Mouse (Mus musculus) MEL (cell line): ENCODE measurements at regions not wholly inside any gene's neighbourhood (a gene's known extent, or its start where the extent isn't known, plus 50 kb on each side); places are given as distances from the start of the nearest gene placed in this dataset.
A peak's percentile ranks its signal among the peaks of the same experiment; 100 is the strongest.
"Not testable (repeated sequence)": the region's sequence is repeated elsewhere in the genome, so short reads cannot be mapped to it uniquely, and the experiment has no call there.

Experiments
- DNase-seq: peaks from one replicate; pipeline ENCODE4 v3.0.0; 2011; ENCODE audit warnings: low read depth, low spot score
- H3K27ac ChIP-seq: 2 replicates; pipeline ENCODE4 v1.5.1; 2012; ENCODE audit warnings: low read depth, mild to moderate bottlenecking, control low read depth, low read length, moderate library complexity; ENCODE audit not compliant: control insufficient read depth
- H3K27me3 ChIP-seq, 2 experiments: fragments of 150-350 bp in 1 of 2; sonication (generic) in 1 of 2; 2 replicates each; pipeline ENCODE4 v1.6.1; 2012; ENCODE audit warnings: low read length in 2 of 2, mild to moderate bottlenecking in 2 of 2, improper control_type of control experiment in 1 of 2, moderate library complexity in 1 of 2; ENCODE audit not compliant: insufficient read depth in 2 of 2, control insufficient read depth in 1 of 2
- H3K36me3 ChIP-seq, 2 experiments: 2 replicates each; pipeline ENCODE4 v1.6.1; 2012 to 2014; ENCODE audit warnings: low read length in 2 of 2, improper control_type of control experiment in 1 of 2, inconsistent platforms in 1 of 2, mild to moderate bottlenecking in 1 of 2; ENCODE audit not compliant: insufficient read depth in 2 of 2, control insufficient read depth in 1 of 2
- H3K4me1 ChIP-seq, 2 experiments: fragments of 150-350 bp in 1 of 2; sonication (generic) in 1 of 2; 2 replicates each; pipeline ENCODE4 v1.6.1; 2012; ENCODE audit warnings: low read length in 2 of 2, improper control_type of control experiment in 1 of 2, mild to moderate bottlenecking in 1 of 2; ENCODE audit not compliant: insufficient read depth in 2 of 2, control insufficient read depth in 1 of 2
- H3K4me3 ChIP-seq, 2 experiments: fragments of 150-350 bp in 1 of 2; sonication (generic) in 1 of 2; 2 replicates each; pipeline ENCODE4 v1.5.1; 2012; ENCODE audit warnings: low read depth in 2 of 2, low read length in 2 of 2, mild to moderate bottlenecking in 2 of 2, moderate library complexity in 2 of 2, control low read depth in 1 of 2, improper control_type of control experiment in 1 of 2; ENCODE audit not compliant: control insufficient read depth in 1 of 2, insufficient read depth in 1 of 2
- H3K79me2 ChIP-seq: 2 replicates; pipeline ENCODE4 v1.6.1; 2012; ENCODE audit warnings: mild to moderate bottlenecking, low read length, moderate library complexity; ENCODE audit not compliant: control insufficient read depth, poor library complexity, insufficient read depth
- H3K9ac ChIP-seq: 2 replicates; pipeline ENCODE4 v1.6.1; 2012; ENCODE audit warnings: low read depth, mild to moderate bottlenecking, control low read depth, low read length, moderate library complexity; ENCODE audit not compliant: control insufficient read depth, poor library complexity, severe bottlenecking
- H3K9me3 ChIP-seq: fragments of 150-350 bp; sonication (generic); replicated peaks from 2 replicates; pipeline ENCODE4 v1.6.1; 2012; ENCODE audit warnings: mild to moderate bottlenecking, low read length, improper control_type of control experiment, moderate library complexity; ENCODE audit not compliant: insufficient read depth
- BHLHE40 ChIP-seq: IDR thresholded peaks from 2 replicates; pipeline ENCODE4 v1.6.1; 2012; ENCODE audit warnings: low read depth, mild to moderate bottlenecking, inconsistent platforms, low read length, improper control_type of control experiment, borderline replicate concordance
- CHD1 ChIP-seq: IDR thresholded peaks from 2 replicates; pipeline ENCODE4 v1.6.1; 2012; ENCODE audit warnings: low read depth, mild to moderate bottlenecking, inconsistent platforms, low read length, improper control_type of control experiment
- CHD2 ChIP-seq: IDR thresholded peaks from 2 replicates; pipeline ENCODE4 v1.6.1; 2011; ENCODE audit warnings: low read length, improper control_type of control experiment
- EP300 ChIP-seq, 2 experiments: IDR thresholded peaks; 2 replicates each; pipeline ENCODE4 v1.6.1; 2011; ENCODE audit warnings: improper control_type of control experiment in 2 of 2, low read length in 2 of 2, low read depth in 1 of 2, mild to moderate bottlenecking in 1 of 2
- GATA1 ChIP-seq: IDR thresholded peaks from 2 replicates; pipeline ENCODE4 v1.6.1; 2011; ENCODE audit warnings: low read depth, low read length, improper control_type of control experiment
- HCFC1 ChIP-seq: IDR thresholded peaks from 2 replicates; pipeline ENCODE4 v1.6.1; 2012; ENCODE audit warnings: low read depth, mild to moderate bottlenecking, inconsistent platforms, low read length, improper control_type of control experiment, moderate library complexity
- MAFK ChIP-seq: IDR thresholded peaks from 2 replicates; pipeline ENCODE4 v1.6.1; 2011; ENCODE audit warnings: low read depth, mild to moderate bottlenecking, low read length, improper control_type of control experiment, borderline replicate concordance
- MAZ ChIP-seq: IDR thresholded peaks from 2 replicates; pipeline ENCODE4 v1.6.1; 2012; ENCODE audit warnings: low read depth, mild to moderate bottlenecking, inconsistent platforms, low read length, improper control_type of control experiment
- MEF2A ChIP-seq: IDR thresholded peaks from 2 replicates; pipeline ENCODE4 v1.6.1; 2014; ENCODE audit warnings: low read depth, mild to moderate bottlenecking, inconsistent platforms, low read length, improper control_type of control experiment; ENCODE audit not compliant: poor library complexity, insufficient replicate concordance, severe bottlenecking; ENCODE audit errors: extremely low read depth
- MXI1 ChIP-seq: IDR thresholded peaks from 2 replicates; pipeline ENCODE4 v1.6.1; 2011; ENCODE audit warnings: mild to moderate bottlenecking, low read depth, low read length, improper control_type of control experiment
- MYC ChIP-seq: IDR thresholded peaks from 2 replicates; pipeline ENCODE4 v1.6.1; 2011; ENCODE audit warnings: low read depth, mild to moderate bottlenecking, low read length, improper control_type of control experiment, moderate library complexity
- POLR2AphosphoS2 ChIP-seq: IDR thresholded peaks from 2 replicates; pipeline ENCODE4 v1.6.1; 2011; ENCODE audit warnings: low read length, improper control_type of control experiment
- RAD21 ChIP-seq: IDR thresholded peaks from 2 replicates; pipeline ENCODE4 v1.6.1; 2011; ENCODE audit warnings: mild to moderate bottlenecking, low read depth, low read length, improper control_type of control experiment
- RCOR1 ChIP-seq: IDR thresholded peaks from 2 replicates; pipeline ENCODE4 v1.6.1; 2012; ENCODE audit warnings: low read depth, mild to moderate bottlenecking, inconsistent platforms, low read length, improper control_type of control experiment
- TBP ChIP-seq: IDR thresholded peaks from 2 replicates; pipeline ENCODE4 v1.8.0; 2011; ENCODE audit warnings: low read depth, low read length, improper control_type of control experiment
- TCF12 ChIP-seq: IDR thresholded peaks from 2 replicates; pipeline ENCODE4 v1.6.1; 2014; ENCODE audit warnings: low read depth, mild to moderate bottlenecking, inconsistent platforms, low read length, improper control_type of control experiment, moderate library complexity
- USF1 ChIP-seq: IDR thresholded peaks from 2 replicates; pipeline ENCODE4 v1.6.1; 2014; ENCODE audit warnings: low read depth, mild to moderate bottlenecking, inconsistent platforms, low read length, improper control_type of control experiment, moderate library complexity
- ZC3H11A ChIP-seq: IDR thresholded peaks from 2 replicates; pipeline ENCODE4 v1.6.1; 2012; ENCODE audit warnings: low read depth, mild to moderate bottlenecking, inconsistent platforms, low read length, improper control_type of control experiment
- ZKSCAN1 ChIP-seq: IDR thresholded peaks from 2 replicates; pipeline ENCODE4 v1.6.1; 2012; ENCODE audit warnings: low read depth, mild to moderate bottlenecking, inconsistent platforms, low read length, improper control_type of control experiment, moderate library complexity
- ZMIZ1 ChIP-seq: IDR thresholded peaks from 2 replicates; pipeline ENCODE4 v1.6.1; 2012; ENCODE audit warnings: low read depth, mild to moderate bottlenecking, inconsistent platforms, low read length, improper control_type of control experiment, moderate library complexity

- H3K9me3 ChIP-seq, result no peaks in the 10 kb centered on the region
- TF ChIP-seq MYC (no peak), MAFK (no peak), MXI1 (no peak), CHD2 (no peak), POLR2AphosphoS2 (no peak), BHLHE40 (no peak), ZKSCAN1 (no peak)
- TF ChIP-seq, all 39 proteins: peak for 0
- H3K27ac ChIP-seq, result no peak overlapping the region
- H3K36me3 ChIP-seq, result no peaks in the 10 kb centered on the region
- H3K9ac ChIP-seq, result no peak overlapping the region
- H3K4me1 ChIP-seq, result no peaks in the 10 kb centered on the region
- no peaks in the 10 kb centered on the region for H3K27me3 ChIP-seq
- H3K4me3 ChIP-seq, result no peak overlapping the region
- DNase-seq, result no peak
- no peaks in the 10 kb centered on the region for H3K79me2 ChIP-seq
Observed at GRCm38 (mm10) chr19:35787246-35788021, 269.9 kb downstream of the Htr7 start.

GRCm38 (mm10) chr19:35761750-35762149, 295.6 kb downstream of the Htr7 start:
- H3K27ac ChIP-seq, result peak overlapping the region; percentile 68
- H3K27me3 ChIP-seq, H3K9ac ChIP-seq, H3K4me1 ChIP-seq, H3K79me2 ChIP-seq, H3K36me3 ChIP-seq, H3K4me3 ChIP-seq, H3K9me3 ChIP-seq: not testable (repeated sequence)
- peak; percentile 75 for TF ChIP-seq GATA1
- TF ChIP-seq EP300 (IDR thresholded peaks at IDR 0.05; ENCODE audit: low read depth in 1 of 2, low read length in 2 of 2), result peak; percentile 53 to 73
- peak; percentile 83 for DNase-seq

GRCm38 (mm10) chr19:35759701-35760100, 297.6 kb downstream of the Htr7 start:
- no peaks in the 10 kb centered on the region for H3K79me2 ChIP-seq
- no peaks in the 10 kb centered on the region for H3K27me3 ChIP-seq
- no peaks in the 10 kb centered on the region for H3K36me3 ChIP-seq
- DNase-seq, result no peak
- no peak overlapping the region for H3K9ac ChIP-seq
- H3K9me3 ChIP-seq, result no peaks in the 10 kb centered on the region
- TF ChIP-seq TBP (no peak), RAD21 (no peak), MAZ (no peak), MAFK (no peak), USF1 (no peak), HCFC1 (no peak), TCF12 (no peak), MXI1 (no peak), CHD1 (no peak), POLR2AphosphoS2 (no peak), ZMIZ1 (no peak), MEF2A (no peak), ZC3H11A (no peak), RCOR1 (no peak)
- H3K27ac ChIP-seq, result no peak overlapping the region
- H3K4me1 ChIP-seq, result no peaks in the 10 kb centered on the region
- no peak overlapping the region for H3K4me3 ChIP-seq
